Mouse (Mus musculus) erythroid progenitor cell, adult 5-6 weeks (primary cell): ENCODE measurements at regions not wholly inside any gene's neighbourhood (a gene's known extent, or its start where the extent isn't known, plus 50 kb on each side); places are given as distances from the start of the nearest gene placed in this dataset.

Experiments used
- ATAC-seq: replicated peaks from 2 replicates; pipeline ENCODE4 v1.8.0; 2016; ENCODE audit warnings: moderate number of reproducible peaks, mild to moderate bottlenecking, moderate TSS enrichment, inconsistent platforms; ENCODE audit not compliant: poor library complexity, low FRiP score, severe bottlenecking

DNA sequence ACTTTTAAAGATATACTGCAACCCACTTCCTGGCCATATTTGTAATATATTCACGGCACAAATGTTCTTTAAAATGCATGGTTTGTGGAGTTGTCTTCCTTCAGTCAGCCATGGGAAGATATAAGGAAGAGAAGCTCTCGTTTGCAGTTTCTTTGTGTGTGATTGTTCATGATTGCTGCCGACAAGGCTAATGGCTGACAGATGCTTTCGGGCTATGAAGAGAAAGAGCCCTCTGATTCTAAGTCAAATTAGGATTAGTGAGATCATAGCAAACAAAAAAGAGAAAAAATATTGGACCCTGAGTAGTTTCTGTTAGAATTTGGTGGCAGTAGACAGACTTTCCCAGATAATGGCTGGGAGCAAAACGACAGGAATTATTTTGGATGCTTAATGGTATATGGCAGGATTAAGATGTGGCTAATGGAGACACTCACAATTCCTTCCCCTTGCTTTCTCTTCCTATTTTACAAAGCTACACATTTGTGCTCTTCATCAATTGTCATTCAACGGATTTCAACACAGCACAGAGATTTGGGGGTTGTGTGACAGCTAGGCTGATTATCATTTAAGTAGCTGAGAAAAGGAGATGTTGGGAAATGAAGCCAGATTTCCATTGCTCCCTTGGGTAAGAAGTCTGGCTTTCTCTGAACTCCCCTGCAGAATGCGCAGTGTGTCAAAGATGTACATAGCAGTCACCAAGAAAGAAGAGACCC, 273.4 kb upstream of the Hnrnpa3 start:
- no peak for ATAC-seq

DNA sequence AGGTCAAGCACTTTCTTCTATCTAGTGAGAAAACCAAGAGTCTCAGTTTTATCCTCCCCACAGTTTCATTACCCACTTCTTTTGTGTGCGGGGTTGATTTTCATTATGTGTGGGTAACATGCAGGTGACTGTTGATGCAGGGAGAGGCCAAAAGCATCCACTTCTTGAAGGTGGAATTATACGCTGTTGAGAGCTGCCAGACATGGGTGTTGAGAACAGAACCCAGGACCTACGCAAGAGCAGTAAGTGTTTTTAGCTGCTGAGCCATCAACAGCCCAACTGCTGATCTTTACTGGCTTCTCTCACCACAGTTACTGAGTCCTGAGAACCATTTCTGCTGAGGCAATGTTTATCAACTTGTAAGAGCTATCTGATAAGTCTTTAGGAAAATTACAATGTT, 272.4 kb upstream of the Hnrnpa3 start:
- no peak for ATAC-seq

DNA sequence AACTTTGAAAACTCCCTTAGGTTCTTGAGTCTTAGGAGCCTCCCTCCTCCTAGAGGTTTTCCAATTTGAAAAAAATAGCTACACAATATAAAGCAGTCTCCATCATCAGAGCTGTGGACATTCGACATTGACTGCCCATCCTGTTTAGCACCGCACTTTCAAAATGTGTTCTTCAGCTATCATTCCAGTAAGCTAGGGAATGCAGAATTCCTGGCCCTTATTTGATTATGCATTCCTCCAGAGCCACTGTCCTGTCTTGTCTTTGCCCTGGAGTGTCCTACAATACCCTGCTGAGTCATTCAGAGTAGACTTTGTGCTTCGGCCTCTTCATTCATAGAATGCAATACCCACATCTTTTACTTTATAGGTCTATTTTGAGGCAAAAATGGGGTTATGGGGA, 267.0 kb upstream of the Hnrnpa3 start:
- ATAC-seq: no peak

DNA sequence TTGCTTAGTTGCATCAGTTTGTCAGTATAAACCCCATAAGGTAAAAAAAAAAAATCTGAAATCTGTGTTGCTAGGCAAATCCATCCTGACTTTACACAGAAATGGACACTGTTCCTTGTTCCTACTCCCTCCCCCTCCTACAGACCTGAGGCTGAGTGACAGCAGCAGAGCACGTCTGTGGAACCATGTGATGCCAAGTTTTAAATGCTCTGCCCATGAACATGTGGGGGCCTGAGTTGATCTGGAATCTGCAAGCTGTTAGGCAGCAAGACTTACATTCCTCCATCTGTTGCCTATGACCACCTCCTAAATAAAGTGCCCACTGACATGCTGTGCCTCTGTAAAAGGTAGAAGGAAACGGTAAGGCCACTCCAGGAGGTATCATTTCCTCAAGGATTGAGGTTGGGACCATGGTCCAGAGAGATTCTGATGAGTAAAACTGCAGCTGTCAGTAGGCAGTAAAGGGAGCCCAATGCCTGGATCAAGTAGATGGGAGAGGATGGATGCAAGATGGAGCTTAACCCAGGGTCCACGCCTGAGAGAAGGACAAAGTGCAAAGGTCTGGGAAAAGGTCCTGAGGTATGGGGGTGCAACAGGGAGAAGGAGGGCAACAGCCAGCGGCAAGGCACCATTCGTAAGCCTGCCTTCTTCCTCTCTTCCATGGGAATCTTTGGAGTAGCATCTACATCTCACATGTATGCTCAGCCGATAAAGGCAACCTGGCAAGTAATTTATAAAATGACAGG, 264.0 kb upstream of the Hnrnpa3 start:
- ATAC-seq: no peak

DNA sequence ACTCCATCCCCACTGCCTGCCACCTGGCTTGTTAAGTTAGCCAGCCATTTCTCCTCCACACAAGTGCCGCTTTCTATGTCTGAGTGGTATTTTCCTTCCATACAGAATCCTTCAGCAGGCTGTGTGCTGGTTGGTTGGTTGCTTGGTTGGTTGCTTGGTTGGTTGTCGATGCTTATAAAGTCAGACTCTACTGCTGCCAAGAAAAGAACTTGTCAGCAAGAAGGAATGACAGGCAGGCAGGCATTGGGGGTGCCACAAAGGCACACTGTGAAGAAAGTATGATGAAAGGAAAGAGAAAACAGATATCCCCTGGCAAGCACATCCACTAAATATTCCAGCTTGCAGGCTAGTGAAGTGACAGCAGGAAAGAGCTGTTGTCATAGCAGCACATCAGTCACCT, 263.0 kb upstream of the Hnrnpa3 start:
- ATAC-seq: no peak

DNA sequence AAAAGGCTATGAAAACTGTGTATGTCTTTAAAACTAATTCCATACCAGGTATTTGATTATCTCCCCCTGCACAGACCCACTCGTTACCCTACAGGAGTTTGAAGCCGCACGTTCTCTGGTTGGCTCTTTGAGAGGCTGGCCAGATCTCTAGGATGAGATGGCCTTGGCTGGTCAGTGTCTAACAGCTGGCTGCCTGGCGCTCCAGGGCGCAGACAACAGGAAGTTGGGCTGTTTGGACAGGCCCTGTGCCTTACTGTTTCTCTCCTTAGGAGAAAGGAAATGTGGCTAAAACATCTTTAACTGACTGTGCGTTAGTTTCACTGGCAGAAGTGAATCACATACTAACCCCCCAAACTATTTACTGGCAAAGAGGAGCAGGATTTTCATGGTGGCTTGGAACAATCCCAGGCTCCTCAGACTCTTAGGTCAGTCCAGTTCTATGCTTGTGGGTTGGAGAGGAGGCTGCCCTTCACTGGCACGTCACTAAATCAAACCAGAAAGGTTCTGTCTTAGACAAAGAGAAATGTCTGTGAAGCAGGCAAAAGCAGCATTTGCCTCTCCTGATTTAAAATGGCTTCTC, 258.7 kb upstream of the Hnrnpa3 start:
- no peak for ATAC-seq

DNA sequence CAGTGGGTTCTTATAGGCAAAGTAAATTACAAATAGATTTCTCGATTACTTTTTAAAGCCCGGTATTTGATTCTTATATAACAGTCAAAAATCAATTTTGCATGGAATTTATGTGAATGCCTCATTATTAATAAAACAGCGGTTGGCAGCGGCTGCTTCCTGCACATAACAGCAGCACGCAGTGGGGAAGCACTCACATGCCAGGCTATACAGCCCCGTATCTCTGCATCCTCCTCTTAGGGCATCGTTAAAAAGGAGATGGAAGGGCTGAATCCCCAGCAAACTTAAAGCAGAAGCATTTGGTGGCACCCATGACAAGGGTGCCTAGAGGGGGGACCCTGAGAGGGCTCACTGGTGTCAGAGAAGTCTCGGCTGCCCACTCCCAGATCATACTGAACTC, 255.3 kb upstream of the Hnrnpa3 start:
- no peak for ATAC-seq

DNA sequence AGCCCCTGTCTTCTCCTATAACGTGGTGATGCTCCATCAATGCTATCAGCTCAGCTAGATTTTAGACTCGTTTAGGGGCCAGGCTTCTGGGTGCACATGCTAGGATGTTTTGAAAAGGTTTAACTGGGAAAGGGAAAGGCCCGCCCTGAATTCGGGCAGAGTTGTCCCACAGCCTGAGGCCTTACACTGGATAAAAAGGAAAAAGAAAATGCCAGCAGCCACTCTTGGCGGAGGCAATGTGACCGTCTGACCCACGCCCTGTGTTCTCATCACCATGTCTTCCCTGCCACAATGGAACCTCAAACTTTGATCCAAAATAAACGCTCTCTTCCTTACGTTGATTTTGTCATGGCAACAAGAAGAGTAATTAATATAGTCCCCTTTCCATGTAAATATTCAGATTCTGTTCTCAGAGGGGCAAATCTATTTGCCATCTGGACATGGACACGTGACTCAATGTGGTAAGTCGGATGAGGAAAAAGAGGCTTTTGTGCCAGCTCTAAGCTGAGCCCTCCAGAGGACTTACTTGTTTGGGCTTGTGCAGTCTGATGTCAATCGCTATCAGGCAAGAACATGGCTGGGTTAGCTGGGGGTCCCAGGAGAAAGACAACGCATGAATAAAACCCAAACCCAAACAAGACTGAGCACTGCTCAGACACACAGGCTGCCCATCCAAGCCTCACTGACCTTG, 253.4 kb upstream of the Hnrnpa3 start:
- ATAC-seq: no peak

DNA sequence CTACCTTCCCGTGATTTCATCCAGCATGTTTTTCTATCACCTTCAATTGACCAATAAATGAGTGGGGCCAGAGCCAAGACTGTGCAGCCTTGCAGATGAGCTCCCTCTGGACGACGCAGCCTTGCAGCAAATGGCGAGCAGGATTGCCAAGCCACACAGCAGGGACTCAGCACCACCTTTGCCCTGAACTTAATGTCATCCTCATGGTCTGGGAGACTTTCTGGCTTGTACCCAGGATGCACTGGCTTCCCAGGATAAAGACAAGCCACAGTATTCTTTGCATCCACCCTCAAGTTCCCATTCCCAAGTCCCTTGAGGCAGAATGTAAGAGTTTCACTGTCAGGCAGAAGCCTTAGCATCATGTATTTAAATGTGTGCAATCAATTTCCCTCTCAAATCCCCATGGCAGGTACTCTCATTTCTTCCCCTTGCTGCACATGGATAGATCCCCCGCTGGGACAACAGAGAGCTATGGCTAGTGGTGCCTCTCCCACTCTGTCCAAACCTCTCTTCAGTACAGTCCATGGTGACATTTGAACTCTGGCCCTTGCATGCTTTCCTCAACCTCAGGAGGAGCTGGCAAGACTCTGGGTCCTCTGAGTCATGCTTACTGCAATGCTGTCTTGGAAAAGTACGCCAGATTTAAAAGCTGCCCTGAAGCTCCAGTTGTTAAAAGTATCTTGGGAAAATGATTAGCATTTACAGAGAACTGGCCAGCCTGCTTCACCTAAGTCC, 252.2 kb upstream of the Hnrnpa3 start:
- no peak for ATAC-seq

DNA sequence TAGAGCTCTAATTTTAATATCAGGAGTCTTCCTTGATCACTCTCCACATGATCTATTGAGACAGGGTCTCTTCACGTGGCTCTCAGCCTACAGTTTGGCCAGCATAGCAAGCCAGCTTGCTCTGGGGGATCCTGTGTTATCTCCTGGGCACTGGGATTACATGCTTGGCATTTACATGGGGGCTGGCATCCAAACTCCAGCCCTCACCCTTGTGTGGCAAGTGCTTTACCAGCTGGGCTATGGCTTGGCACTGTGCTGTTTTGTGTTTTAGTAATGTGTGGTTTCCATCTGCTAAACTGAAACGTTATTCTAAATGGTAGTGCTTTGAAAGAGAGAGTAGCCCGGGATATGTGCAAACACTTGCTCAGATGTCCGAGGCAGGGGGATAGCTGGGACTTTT, 251.5 kb upstream of the Hnrnpa3 start:
- ATAC-seq: no peak

DNA sequence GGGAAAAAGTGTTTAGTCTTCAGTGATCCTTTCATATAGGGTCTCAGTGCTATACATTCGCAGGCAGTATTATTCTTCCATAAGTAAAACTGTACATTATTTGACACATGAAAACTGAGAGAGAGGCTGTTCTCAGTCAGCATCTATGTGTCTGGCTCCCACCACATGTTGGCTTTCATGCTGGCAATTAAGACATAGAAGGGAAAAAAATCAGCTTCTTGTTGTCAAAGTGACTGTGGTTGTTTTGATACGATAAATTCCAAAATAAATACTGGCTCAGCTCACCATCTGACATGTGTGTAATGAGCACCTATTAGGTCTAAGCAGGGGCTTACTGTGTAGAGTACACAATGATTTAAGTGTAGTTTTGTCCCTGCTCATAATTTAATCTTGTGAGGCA, 251.0 kb upstream of the Hnrnpa3 start:
- ATAC-seq: no peak

DNA sequence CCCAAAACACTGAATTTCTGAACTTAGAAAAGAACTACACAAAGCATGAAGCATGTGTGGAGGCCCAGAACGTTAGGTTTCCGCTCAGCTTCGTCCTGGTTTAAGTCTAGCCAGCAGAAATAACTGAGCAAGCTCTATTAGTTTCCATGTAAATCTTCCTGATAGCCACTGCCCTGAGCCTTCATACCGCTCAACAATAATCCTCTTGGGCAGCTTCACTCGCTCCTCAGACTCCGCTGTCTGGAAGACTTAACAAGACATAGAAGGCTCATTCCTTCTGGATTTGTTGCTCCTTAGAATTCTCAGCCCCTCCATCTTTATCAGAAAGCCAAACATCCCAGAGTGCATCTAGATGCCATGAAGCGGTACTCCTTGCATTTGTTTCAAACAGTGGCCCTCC, 249.3 kb upstream of the Hnrnpa3 start:
- ATAC-seq: no peak

DNA sequence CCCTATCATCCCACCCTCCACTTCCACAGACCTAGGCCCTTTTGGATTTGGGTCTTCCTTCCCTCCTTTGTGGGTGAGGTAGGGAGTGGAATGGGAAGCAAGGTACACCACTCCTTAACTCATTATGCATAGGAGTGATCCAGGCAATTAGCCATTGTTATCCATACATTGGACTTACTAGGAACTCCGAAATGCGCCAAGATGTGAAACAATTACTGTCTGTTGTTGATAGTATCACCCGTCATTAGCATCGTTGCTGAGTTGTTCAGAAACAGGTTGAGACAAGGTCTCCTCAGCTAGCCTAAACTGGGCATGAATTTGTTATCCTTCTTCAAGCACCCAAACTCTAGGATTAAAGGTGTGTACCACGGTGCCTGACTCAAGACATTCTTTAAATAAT, 246.3 kb upstream of the Hnrnpa3 start:
- no peak for ATAC-seq

DNA sequence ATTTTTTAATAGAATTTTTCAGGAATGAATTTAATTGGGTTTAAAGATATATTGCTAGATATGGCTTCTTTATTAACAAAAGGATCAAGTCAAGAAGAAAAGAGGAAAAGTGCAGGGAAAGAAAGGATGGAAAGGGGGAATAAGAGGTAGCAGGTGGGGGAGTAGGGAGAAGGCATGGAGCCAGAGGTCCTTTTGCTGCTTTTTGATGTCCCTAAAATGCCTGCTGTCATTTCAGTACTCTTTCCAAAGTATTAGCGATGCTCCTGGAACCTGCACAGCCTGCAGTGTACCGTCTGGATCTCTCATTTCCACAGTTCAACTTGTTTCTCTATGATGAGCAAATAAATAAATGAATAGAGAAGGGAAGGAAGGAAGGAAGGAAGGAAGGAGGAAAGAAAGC, 240.4 kb upstream of the Hnrnpa3 start:
- ATAC-seq: no peak

DNA sequence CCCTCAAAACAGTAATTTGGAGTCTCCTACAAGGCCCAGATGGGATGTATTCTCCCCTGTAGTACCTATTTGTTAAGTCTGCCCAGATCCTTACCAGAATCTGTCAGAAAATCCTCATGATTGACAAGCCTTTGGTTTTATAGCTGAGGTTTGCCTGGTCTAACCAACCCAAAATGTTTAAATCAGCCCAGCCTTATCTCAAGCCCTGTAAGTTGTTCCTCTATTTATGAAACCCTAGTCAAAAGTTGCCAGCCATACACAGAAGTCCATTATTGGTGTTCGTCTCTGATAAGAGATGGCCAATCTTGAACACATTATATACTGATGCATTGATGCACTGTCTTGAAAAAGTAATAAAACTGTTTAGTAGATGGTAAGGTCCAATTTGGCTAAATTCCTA, 239.9 kb upstream of the Hnrnpa3 start:
- no peak for ATAC-seq

DNA sequence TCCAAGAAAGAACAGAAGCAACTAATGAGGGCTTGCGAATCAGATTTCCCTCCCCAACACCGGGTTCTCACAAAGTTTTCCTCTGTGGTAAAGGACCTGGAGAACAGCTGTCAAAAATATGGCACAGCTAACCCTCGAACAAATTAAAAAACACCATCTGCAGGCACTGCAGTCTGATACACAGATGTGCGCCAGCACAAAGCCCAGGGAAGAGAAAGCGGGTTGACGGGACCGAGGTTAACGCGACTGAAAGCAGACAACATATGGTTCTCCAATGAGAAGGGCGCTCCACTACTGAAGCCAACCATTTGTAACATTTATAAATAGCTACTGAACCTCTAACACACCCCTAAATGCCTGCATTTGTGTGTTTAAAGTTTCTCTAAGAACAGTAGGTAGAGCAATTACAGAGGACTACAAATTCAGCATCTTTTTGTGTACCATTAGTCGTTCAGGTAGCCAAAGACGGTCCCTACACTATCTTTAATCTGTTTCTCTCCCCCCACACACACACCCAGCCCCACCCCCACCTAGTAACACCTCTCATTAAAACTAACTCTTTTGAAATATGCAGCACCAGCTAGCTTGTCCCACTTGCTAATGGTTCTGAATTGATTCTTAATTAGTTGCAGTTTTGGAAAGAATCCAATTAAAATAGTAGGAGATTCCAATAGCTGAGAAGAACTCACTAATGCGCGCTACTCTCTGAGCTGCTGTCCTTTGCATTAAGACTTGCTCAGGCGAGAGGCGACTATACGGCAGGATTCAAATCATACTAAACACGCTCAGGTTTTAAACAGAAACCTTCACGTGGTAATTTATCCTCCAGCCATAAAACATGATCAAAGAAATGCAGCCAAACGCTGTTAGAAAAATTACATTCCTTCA, 236.0 kb upstream of the Hnrnpa3 start:
- no peak for ATAC-seq

DNA sequence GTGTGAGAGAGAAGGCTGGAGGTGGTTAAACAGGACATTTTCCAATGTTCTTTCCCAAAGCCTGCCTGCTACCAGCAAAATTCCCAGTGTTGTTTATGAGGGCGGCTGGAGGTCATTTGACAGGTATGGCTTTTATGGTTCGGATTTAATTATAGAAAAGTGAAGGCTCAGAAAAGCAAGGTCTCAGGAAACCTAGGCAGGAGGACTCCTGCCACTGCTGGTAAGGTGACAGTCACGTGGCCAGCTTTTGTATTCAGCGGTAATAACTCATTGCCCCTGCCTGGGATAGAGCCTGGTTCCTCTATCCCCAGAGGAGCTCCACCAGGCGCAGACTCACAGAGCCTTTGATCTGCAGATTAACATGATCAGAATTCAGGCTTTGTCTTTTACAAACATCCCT, 235.2 kb upstream of the Hnrnpa3 start:
- ATAC-seq: no peak

DNA sequence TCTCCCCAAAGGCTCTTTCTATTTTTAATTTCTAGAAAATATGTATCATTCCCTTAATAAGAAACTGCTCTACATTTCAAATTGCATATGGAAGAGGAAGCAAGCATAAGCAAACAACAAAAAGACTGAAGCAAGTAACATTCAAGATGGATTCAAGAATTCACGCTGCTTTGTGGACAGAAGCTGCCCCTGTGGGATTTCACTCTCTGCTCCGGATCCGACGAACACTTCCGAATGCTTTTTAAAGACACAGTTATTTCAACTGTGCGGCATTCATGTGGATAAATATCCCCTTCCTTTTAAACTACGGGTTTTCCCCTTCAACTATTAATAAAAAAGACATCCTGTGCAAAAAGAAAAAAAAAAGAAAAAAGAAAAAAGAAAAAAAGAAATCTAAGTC, 234.7 kb upstream of the Hnrnpa3 start:
- no peak for ATAC-seq

DNA sequence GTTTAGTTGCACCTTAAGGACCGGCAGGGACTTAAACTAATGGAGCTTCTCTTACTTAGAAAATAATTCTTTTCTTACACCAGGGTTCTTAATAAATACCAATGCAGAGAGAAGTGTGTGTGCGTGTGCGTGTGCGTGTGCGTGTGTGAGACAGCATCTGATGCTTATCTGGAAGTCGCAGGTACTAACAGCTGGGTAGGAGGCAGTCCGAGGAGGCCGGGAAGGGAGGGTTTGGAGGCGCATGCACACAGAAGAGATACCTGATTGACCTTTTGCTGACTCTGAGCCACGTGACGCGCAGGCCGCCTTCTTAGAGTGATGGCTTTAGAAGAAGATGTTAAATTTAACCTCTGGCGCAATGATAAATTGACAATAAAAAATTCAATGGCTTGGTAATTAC, 234.2 kb upstream of the Hnrnpa3 start:
- ATAC-seq: no peak
